Mouse (Mus musculus): ENCODE data around the gene Dapk2.
A peak's percentile ranks its signal among the peaks of the same experiment; 100 is the strongest.

Dapk2 gene

DNA sequence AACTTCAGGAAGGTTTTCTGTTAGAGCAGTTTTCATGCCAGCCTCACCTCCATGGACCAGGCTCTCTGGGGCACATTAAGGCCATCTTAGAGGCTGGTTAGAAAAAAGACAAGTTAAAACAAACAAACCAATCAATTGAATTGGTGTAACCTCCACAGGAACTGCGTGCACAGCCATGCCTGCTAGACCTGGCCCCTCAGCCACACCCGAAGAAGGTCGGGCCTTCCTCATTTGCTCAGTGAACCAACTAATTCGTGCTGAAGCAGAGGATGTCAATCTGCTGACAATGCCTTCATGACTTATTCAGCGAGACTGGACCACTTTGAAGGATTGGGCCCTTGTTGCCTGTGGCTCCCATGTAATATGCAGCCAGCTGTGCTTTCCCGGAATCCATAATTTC lies 28.4 kb downstream of the Dapk2 start:
- DNase-seq (ENCODE audit: low read depth): no peak

DNA sequence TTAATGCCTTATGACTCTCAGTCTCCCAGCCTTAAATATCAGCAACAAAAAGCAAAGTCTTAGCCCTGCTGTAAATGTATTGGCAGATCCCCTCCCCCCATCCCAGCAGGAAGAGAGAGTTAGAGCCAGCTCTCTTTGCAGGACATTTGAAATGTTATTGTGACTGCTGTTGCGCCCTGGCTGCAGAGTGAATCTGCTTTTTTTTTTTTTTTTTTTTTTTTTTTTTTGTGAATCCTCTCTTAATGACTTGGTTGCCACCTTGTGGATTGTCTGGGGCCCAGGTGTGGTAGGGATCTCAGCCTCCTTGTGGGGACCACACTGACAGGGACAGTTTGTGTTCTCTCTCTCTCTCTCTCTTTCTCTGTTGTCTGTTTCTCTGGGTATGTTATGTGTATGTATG lies 31.0 kb downstream of the Dapk2 start:
- no peak for DNase-seq (ENCODE audit: low read depth)

- DNase-seq (ENCODE audit: low read depth): no peak
Measured at GRCm38 (mm10) chr9:66194003-66194402, 36.0 kb downstream of the Dapk2 start.

DNA sequence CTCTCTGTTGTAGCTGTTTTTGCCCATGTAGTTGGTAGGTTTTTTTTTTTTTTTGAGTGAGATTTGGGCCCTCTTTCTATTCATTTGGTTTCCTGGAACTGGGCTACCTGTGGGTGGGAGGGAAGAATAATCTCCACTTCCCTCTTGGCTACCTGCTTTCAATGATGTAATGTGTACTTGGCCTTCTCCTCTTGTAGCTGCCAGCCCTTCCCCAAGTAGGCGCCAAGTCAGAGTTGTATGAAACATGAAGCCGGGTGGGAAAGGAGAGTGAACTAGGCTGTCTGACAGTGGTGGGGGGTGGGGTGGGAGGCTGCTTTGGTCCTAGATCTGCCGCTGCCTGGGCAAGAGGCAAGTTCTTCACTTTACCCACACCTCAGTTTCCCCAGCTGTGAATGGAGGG lies 38.5 kb downstream of the Dapk2 start:
- DNase-seq (ENCODE audit: low read depth): peak; percentile 12

DNA sequence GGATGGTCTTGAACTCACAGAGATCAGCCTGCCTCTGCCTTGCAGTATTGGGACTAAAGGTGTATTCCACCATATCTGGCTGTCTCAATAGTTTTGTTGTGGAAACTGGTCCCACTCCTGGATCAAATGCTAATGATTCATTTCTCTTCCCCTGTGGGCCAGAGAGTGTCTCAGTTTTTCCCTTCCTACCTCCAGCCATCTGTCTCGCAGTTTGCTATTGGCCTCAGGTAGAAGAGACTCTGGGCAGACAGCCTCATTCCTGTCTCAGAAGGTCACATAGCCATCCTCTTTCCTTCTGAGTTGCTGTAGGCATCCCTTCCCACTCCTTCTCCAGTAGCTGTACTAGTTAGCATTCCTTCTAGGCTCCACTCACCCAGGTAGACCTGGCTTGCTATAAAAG lies 40.5 kb downstream of the Dapk2 start:
- DNase-seq (ENCODE audit: low read depth): no peak

GRCm38 (mm10) chr9:66199657-66200410 lies 41.8 kb downstream of the Dapk2 start:
- DNase-seq (ENCODE audit: low read depth): no peak

DNA sequence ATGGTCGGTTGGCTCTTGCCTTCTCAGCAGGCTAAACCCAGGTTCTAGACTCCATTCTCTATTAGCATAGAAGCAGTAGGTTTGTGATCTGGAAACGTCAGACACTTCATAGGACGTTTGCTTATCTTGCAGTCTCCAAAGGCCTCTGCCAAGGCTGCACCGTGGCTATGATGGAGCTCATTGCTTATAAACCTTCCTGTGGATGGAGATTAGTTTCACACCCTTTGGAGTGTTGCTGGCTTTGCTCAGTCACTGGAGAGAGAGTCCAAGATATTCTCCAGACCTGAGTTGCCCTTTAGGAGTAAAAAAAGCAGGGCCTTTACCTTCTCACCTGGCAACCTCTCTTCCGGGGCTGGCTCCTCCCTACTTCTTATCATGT lies 42.4 kb downstream of the Dapk2 start:
- no peak for DNase-seq (ENCODE audit: low read depth)

DNA sequence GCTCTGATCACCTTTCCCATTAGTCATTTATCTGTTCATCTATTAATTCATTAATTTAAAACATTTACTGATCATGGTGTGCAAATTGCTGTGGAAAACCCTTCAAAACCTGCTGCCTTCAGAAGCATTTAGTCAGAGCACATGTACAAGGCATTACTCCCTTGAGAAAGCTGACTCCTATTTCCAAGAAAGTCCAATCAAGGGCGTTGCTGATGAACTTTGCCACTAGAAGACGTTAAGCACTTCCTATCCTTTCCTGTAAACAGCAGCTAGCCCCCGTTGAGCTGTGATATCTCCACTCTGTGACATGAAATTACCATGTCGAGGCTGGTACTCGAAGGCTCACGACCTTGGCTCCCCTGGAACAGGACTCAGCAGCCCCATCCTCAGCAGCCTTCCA lies 43.6 kb downstream of the Dapk2 start:
- no peak for DNase-seq (ENCODE audit: low read depth)

DNA sequence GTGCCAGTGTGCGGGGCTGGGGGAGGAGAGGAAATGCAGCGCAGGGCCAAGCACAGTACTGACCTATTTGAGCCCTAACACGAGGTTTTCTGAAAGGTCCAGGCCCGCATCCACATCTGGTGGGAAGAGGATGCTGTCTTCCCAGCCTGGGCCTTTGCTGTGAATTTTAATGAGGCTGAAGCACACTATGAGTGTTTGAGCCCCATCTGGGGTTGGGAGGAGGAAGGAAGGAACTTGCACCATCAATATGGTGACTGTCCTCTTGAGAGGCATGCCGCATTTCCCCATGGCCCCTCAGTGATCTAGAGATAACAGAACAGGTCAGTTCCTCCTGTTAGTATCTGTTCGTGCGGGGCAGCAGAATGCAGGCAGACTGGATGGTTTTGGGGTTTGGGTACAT lies 44.4 kb downstream of the Dapk2 start:
- no peak for DNase-seq (ENCODE audit: low read depth)

DNA sequence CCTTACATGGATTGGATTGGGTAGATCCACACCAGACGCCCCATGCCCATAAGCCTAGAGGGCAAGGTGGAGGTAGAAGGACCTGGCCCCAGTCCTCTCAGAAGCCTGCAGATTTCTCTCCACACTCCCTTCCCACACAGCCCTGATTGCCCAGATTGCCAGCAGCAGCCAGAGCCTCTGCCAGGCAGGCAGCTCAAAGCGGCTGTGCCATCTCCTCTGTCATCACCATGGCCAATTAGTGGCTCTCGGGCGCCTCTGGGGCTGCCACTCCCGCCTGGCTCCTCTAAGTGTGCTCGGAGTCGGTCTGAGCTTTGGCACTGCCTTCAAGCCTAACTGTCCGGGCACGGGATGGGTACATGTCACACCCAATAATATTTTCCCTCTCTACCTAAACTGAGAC lies 47.7 kb downstream of the Dapk2 start:
- no peak for DNase-seq (ENCODE audit: low read depth)

- no peak for DNase-seq (ENCODE audit: low read depth)
Measured at GRCm38 (mm10) chr9:66206825-66207224, 48.8 kb downstream of the Dapk2 start.

DNA sequence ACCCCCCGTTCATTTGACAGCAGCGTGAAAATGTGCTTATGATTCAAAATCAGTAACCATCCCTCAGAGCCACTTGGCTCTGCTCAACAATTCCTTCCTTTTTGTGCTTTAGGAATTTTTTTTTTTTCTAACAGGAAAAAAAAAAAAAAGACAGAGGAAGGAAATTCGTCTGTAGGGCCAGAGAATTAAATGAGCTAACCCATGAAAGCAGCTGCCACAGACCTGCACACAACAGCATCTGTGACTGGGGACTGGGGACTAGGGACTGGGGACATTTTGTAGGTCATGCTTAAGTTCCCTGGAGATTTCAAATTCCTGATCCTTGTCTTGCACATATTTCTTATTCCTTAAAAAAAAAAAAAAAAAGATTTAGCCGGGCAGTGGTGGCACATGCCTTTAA lies 53.4 kb downstream of the Dapk2 start:
- DNase-seq (ENCODE audit: low read depth): no peak

GRCm38 (mm10) chr9:66212088-66212487 lies 54.1 kb downstream of the Dapk2 start:
- DNase-seq (ENCODE audit: low read depth): no peak

- DNase-seq (ENCODE audit: low read depth): no peak
Measured at GRCm38 (mm10) chr9:66212802-66213201, 54.8 kb downstream of the Dapk2 start.

- no peak for DNase-seq (ENCODE audit: low read depth)
Measured at GRCm38 (mm10) chr9:66213386-66214032, 55.5 kb downstream of the Dapk2 start.

- DNase-seq (ENCODE audit: low read depth): no peak
Measured at GRCm38 (mm10) chr9:66215551-66215950, 57.5 kb downstream of the Dapk2 start.

DNA sequence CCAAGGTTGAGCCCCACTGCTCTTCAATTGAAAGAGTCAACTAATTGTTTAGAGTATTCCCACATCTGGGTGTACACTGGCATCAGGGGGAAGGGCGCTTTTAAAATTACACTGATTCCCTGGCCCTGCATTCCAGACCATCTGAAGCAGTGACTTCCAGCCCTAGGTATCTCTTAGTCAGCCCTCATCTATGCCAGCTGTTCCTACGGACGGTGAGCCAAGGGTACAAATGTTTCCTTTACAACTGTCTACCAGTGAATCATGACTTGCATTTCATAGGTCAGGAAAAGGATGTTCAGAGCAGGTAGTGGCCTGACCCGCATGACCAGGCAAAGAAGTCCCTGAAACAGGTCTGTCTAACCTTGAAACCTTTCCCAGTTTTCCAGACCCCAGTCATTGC lies 59.9 kb downstream of the Dapk2 start:
- no peak for DNase-seq (ENCODE audit: low read depth)

DNA sequence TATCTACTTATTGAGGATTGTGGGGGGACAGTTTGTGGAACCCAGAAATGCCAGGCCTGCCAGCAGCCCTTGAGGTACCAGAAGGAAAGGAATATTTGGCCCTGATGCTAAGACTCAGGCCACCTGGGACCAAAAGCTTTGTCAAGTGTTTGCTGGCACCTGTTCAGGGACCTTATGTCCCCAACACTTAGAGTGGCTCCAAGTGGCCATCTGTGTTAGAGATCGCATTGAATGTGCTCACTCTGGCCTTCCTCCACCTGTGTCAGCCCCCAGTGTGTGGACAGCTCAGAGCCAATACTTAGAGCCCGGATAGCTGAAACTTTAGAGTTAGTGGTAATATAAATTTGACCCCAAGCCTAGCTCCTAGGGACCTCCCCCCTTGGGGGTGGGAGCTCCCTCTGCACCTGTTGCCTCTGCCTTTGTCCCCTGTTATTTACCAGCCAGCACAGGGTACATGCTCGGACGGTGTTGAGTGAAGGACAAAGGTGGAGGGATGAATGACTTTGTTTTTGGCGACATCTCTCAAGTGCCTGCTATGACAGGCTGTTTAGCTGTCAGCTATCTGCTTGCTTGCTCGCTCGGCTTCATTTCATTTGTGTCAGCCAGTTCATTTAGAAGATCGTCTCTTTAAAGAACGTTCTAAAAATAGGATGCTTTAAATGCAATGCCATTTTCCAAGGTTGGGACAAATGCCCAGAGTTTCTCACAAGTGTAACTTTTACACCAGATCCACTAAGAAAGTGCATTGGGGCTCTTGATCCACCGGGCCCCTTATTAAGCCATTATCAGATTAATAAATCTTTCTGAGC lies 61.1 kb downstream of the Dapk2 start:
- no peak for DNase-seq (ENCODE audit: low read depth)

GRCm38 (mm10) chr9:66223872-66224271 lies 65.8 kb downstream of the Dapk2 start:
- DNase-seq (ENCODE audit: low read depth): no peak

DNA sequence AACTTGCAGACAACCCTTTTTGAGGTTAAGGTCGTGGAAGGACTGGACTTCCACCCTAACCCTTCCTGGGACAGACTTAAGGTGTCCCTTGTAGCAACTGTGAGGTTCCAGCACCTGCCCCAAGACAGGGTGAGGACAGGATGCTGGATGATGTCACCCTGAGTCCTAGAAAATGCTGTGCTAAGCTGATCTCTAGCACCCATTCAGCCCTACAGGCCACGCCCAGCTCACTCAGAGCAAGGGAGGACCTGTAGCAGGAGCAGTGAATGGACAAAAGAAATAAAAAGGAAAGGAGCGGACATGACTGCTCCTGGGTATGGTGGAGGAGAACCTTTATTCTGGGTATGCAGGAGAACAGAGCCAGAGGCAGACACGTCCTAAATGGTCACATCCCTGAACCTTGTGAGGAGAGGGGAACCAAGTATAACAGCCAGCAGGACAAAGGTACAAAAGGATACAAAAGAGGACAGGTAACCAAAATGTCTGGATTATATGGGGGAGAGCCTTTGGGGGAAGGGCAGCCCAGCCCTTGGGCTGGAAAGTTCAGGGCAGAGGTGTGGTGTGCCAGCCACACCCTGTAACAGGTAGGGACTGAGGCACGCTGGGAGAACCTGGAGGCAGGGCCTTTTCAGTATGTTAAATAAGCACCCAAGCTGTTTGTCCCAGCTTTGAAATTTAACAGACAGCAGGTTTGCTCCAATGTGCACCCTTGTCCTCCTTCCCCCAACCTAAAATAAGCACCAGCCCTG lies 67.9 kb downstream of the Dapk2 start:
- no peak for DNase-seq (ENCODE audit: low read depth)

- no peak for DNase-seq (ENCODE audit: low read depth)
Measured at GRCm38 (mm10) chr9:66228456-66229151, 70.6 kb downstream of the Dapk2 start.

Data from fibroblast of lung, adult 2 months (primary cell).